Mouse (Mus musculus) left cerebral cortex, adult 6 months (tissue): ENCODE results near the gene Hc. TPM values are rescaled to one million over a fixed set of nuclear protein-coding genes. Genes with fewer than 3 reads are reported as not detected.

Source experiments
- long read RNA-seq, 2 experiments: library from polyadenylated mRNA; unstranded; transcript quantifications; one replicate each; pipeline ENCODE4 v2.0.0; 2019 to 2020
- polyA plus RNA-seq: library from polyadenylated mRNA; unstranded; fragments of <200 nt; fragmentation: Nextera tagmentation; gene quantifications from 2 replicates; pipeline ENCODE4 v1.2.3, GENCODE M21; 2021

The Hc gene
- polyA plus RNA-seq: 0.19 and 0.39 TPM in 2 replicates
- long read RNA-seq, experiment 1: 0 reads
- long read RNA-seq, experiment 2: 0 reads

GRCm38 (mm10) chr2:35061338-35061737 is at the start of gene Hc:
Hc (minus strand) TSS chr2:35061438.

GRCm38 (mm10) chr2:35109141-35109923 is 48.1 kb upstream of the Hc start, which contains the start of gene Cntrl:
Cntrl (plus strand) TSS chr2:35109492.

GRCm38 (mm10) chr2:35101443-35101842 is 40.2 kb upstream of the Hc start, which contains the start of gene AI182371:
AI182371 (minus strand) TSS chr2:35101543.

GRCm38 (mm10) chr2:34961481-34962036 is 99.7 kb downstream of the Hc start, which contains the start of gene Traf1:
Traf1 (minus strand) TSS chr2:34961772.

Other genes starting within 250 kb of the Hc start
- gene Fbxw2, start 235.1 kb downstream of the Hc start, polyA plus RNA-seq: 57.6 and 117 TPM in 2 replicates
- 0.13 TPM in 1 of 2 replicates, not detected in the other for gene Gm34653, start 228.4 kb downstream of the Hc start, polyA plus RNA-seq
- gene Cutal, start 187.0 kb downstream of the Hc start, polyA plus RNA-seq: 0.09 and 0.38 TPM in 2 replicates
- 26.2 and 34.1 TPM in 2 replicates for gene Psmd5, start 186.5 kb downstream of the Hc start, polyA plus RNA-seq
- 0.13 and 0.16 TPM in 2 replicates for gene Phf19, start 147.4 kb downstream of the Hc start, polyA plus RNA-seq
- 0.67 and 1.0 TPM in 2 replicates for gene Traf1, start 99.7 kb downstream of the Hc start, polyA plus RNA-seq
- gene AI182371, start 40.1 kb upstream of the Hc start, polyA plus RNA-seq: 0.11 TPM in 1 of 2 replicates, not detected in the other
- gene Cntrl, start 48.1 kb upstream of the Hc start, polyA plus RNA-seq: 1.1 and 1.3 TPM in 2 replicates
- 360 and 414 TPM in 2 replicates for gene Rab14, start 139.7 kb upstream of the Hc start, polyA plus RNA-seq
- 68.3 and 75.0 TPM in 2 replicates for gene Gsn, start 194.9 kb upstream of the Hc start, polyA plus RNA-seq